Mouse (Mus musculus) testis, adult 2 months (tissue): Measurements from ENCODE around the gene Dock1.

Experiments used
- CTCF ChIP-seq: fragments of 200-500 bp; IDR thresholded peaks from 2 replicates; pipeline ENCODE4 v1.5.1; 2012; ENCODE audit warnings: low read depth, mild to moderate bottlenecking, inconsistent platforms, low read length, moderate library complexity; ENCODE audit not compliant: control insufficient read depth, insufficient read depth, insufficient replicate concordance
- POLR2A ChIP-seq: fragments of 200-500 bp; IDR thresholded peaks from 2 replicates; pipeline ENCODE4 v1.6.1; 2012; ENCODE audit warnings: low read depth, mild to moderate bottlenecking, inconsistent platforms, low read length, moderate library complexity; ENCODE audit not compliant: control insufficient read depth

DNA sequence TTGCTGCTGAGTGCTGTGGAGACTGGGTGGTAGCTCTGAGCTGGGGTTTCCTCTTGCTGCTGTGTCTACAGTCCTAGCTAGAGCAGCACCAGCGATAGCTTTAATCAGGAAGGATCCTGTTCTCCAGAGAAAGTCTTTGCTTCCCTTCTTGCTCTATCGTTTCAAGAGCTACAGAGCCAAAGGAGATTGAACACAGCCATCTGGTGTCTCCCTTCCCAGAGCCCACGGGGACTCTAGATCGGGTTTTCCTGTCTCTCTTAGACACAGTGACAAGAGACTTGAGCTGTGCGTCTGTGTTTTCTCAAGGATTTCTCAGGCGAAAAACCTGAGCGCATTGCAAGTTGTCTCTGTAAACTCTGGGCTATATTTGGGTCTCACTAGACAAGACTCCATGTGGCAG lies 413.6 kb downstream of the Dock1 start:
- TF ChIP-seq CTCF (no peak), POLR2A (no peak)
